Mouse (Mus musculus) liver, adult 10 weeks (tissue): Measurements from ENCODE around the gene Sik2. TPM values are rescaled to one million over a fixed set of nuclear protein-coding genes. Genes with fewer than 3 reads are reported as not detected.

ENCODE experiments used
- polyA plus RNA-seq: library from polyadenylated mRNA; stranded (reverse); fragments of 350-450 nt; fragmentation: Illumina TruSeq; extraction: RNeasy Lipid Tissue Mini Kit (QIAGEN cat#74804); gene quantifications from one replicate; pipeline ENCODE4 v1.2.3, GENCODE M21; 2014; ENCODE audit warnings: low read depth, low replicate concordance

Gene Sik2
- polyA plus RNA-seq = 3.3 TPM

GRCm38 (mm10) chr9:51008841-51009655, at the start of gene Sik2:
Gene Sik2 (minus strand): TSS chr9:51009073.

GRCm38 (mm10) chr9:50845081-50845480, 163.8 kb downstream of the Sik2 start, which contains the start of gene Ppp2r1b:
Gene Ppp2r1b (plus strand): TSS chr9:50845301.

Other genes starting within 250 kb of the Sik2 start
- gene Fdxacb1, start 240.8 kb downstream of the Sik2 start, polyA plus RNA-seq = 4.0 TPM
- gene Alg9, start 234.1 kb downstream of the Sik2 start, polyA plus RNA-seq = 5.4 TPM
- 88.7 TPM for gene 1110032A03Rik, start 233.6 kb downstream of the Sik2 start, polyA plus RNA-seq
- gene Ppp2r1b, start 163.8 kb downstream of the Sik2 start, polyA plus RNA-seq = 21.9 TPM
- not detected for gene Btg4, start 51.8 kb upstream of the Sik2 start, polyA plus RNA-seq
- 1.1 TPM for gene Layn, start 68.0 kb upstream of the Sik2 start, polyA plus RNA-seq
- not detected for gene 4833427G06Rik, start 93.0 kb upstream of the Sik2 start, polyA plus RNA-seq
- gene Gm32742, start 156.4 kb upstream of the Sik2 start, polyA plus RNA-seq = not detected
- gene Pou2af1, start 204.6 kb upstream of the Sik2 start, polyA plus RNA-seq = 1.3 TPM